Mouse (Mus musculus) heart, postnatal 0 days (tissue): ENCODE measurements at regions not wholly inside any gene's neighbourhood (a gene's known extent, or its start where the extent isn't known, plus 50 kb on each side); places are given as distances from the start of the nearest gene placed in this dataset.

ENCODE experiments used
- CTCF ChIP-seq: IDR thresholded peaks from 2 replicates; pipeline ENCODE4 v1.5.1; 2016; ENCODE audit warnings: antibody characterized with exemption, control low read depth, low read depth
- EP300 ChIP-seq: IDR thresholded peaks from 2 replicates; pipeline ENCODE4 v1.6.1; 2016; ENCODE audit warnings: antibody characterized with exemption, low read depth

DNA sequence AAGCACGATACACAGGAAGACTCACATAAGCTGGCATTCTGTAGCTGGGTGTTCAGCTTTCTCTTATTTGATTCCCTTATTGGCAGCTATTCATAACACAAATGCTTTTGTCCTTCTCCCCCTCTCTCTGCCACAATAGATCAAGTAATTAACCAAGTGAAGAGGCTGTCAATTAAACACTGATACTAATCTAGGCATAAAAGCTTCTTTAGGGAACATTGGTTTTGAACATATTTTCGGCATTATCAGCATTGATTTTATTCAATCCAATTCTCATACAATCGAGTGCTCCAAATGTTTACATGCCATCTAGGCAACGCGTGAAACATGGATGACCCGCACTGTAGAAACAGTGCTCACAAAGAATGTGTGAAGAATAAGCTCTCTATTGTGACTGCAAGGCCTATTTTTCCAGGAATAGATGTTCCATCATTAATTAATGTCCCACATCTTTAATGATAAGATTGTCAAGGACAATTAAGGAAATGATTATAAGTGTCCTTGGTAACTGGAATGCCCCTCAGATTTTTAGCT lies 148.9 kb downstream of the Rfx6 start:
- TF ChIP-seq CTCF (no peak), EP300 (no peak)
